Mouse (Mus musculus) midbrain, embryonic 12.5 days (tissue): ENCODE measurements around the gene Nek2. TPM values are rescaled to one million over a fixed set of nuclear protein-coding genes. Genes with fewer than 3 reads are reported as not detected.

ENCODE experiments used
- ATAC-seq: fragments of 200-750 bp; cut with Nextera tagmentation; 2 replicates; pipeline ENCODE4 v1.8.0; 2017; ENCODE audit warnings: low read depth, moderate TSS enrichment, moderate library complexity; ENCODE audit not compliant: low FRiP score
- H3K27ac ChIP-seq: fragments of 300-500 bp; sonication (generic); replicated peaks from 2 replicates; pipeline ENCODE4 v1.5.1; 2016; ENCODE audit warnings: mild to moderate bottlenecking
- H3K27me3 ChIP-seq: fragments of 300-500 bp; sonication (generic); 2 replicates; pipeline ENCODE4 v1.6.1; 2016; ENCODE audit warnings: mild to moderate bottlenecking
- H3K36me3 ChIP-seq: fragments of 300-500 bp; sonication (generic); 2 replicates; pipeline ENCODE4 v1.6.1; 2016
- H3K4me1 ChIP-seq: fragments of 300-500 bp; sonication (generic); 2 replicates; pipeline ENCODE4 v1.6.1; 2016
- H3K4me2 ChIP-seq: fragments of 300-500 bp; sonication (generic); replicated peaks from 2 replicates; pipeline ENCODE4 v1.6.1; 2016; ENCODE audit warnings: mild to moderate bottlenecking, moderate library complexity
- H3K4me3 ChIP-seq: fragments of 300-500 bp; sonication (generic); 2 replicates; pipeline ENCODE4 v1.5.1; 2016; ENCODE audit warnings: mild to moderate bottlenecking
- H3K9ac ChIP-seq: fragments of 300-500 bp; sonication (generic); replicated peaks from 2 replicates; pipeline ENCODE4 v1.6.1; 2016; ENCODE audit warnings: mild to moderate bottlenecking, moderate library complexity
- H3K9me3 ChIP-seq: fragments of 300-500 bp; sonication (generic); 2 replicates; pipeline ENCODE4 v1.6.1; 2016; ENCODE audit warnings: mild to moderate bottlenecking
- WGBS: fragments of 180-500 bp; shearing (Covaris S2); methylation state at CpG from one replicate; pipeline ENCODE4 v1.1.7; 2016; 5-methylcytosine and 5-hydroxymethylcytosine counted together
- polyA plus RNA-seq: library from polyadenylated mRNA; unstranded; fragments of >200 nt; fragmentation: Nextera tagmentation; extraction: Ambion mirVana; gene quantifications from 2 replicates; pipeline ENCODE4 v1.2.1, GENCODE M21; 2016

Gene Nek2
- polyA plus RNA-seq, 1 experiment from 2014 or later: 44.2 TPM

- Histone ChIP-seq H3K9me3 (no peaks in the 10 kb centered on the region), H3K4me1 (peaks cover 8% of the 10 kb centered on the region), H3K4me3 (no peak overlapping the region), H3K27me3 (no peaks in the 10 kb centered on the region), H3K4me2 (no peak overlapping the region), H3K9ac (no peak overlapping the region), H3K27ac (no peak overlapping the region), H3K36me3 (no peaks in the 10 kb centered on the region)
- ATAC-seq: no peak
- WGBS: 85% methylated on average over 11 of the region's 11 CpGs
Observed at GRCm38 (mm10) chr1:191840774-191841565, 19.7 kb downstream of the Nek2 start.

- H3K27me3 ChIP-seq: no peaks in the 10 kb centered on the region
- H3K27ac ChIP-seq: no peak overlapping the region
- no peak overlapping the region for H3K4me3 ChIP-seq
- H3K9ac ChIP-seq: no peak overlapping the region
- peaks cover 6% of the 10 kb centered on the region for H3K4me1 ChIP-seq
- ATAC-seq: no peak
- H3K9me3 ChIP-seq: no peaks in the 10 kb centered on the region
- no peaks in the 10 kb centered on the region for H3K36me3 ChIP-seq
- WGBS: 85% methylated on average over 12 of the region's 12 CpGs
- H3K4me2 ChIP-seq: no peak overlapping the region
Observed at GRCm38 (mm10) chr1:191842247-191842646, 21.0 kb downstream of the Nek2 start.

GRCm38 (mm10) chr1:191846667-191847066, 25.4 kb downstream of the Nek2 start:
- Histone ChIP-seq H3K9ac (no peak overlapping the region), H3K36me3 (no peaks in the 10 kb centered on the region), H3K4me1 (no peaks in the 10 kb centered on the region), H3K9me3 (no peaks in the 10 kb centered on the region), H3K4me3 (no peak overlapping the region), H3K27ac (no peak overlapping the region), H3K4me2 (no peak overlapping the region), H3K27me3 (no peaks in the 10 kb centered on the region)
- 73% methylated on average over 5 of the region's 5 CpGs for WGBS
- no peak for ATAC-seq

GRCm38 (mm10) chr1:191849501-191849900, 28.3 kb downstream of the Nek2 start:
- H3K27me3 ChIP-seq: no peaks in the 10 kb centered on the region
- no peaks in the 10 kb centered on the region for H3K36me3 ChIP-seq
- no peak overlapping the region for H3K27ac ChIP-seq
- no peak overlapping the region for H3K9ac ChIP-seq
- 72% methylated on average over 4 of the region's 4 CpGs for WGBS
- no peaks in the 10 kb centered on the region for H3K4me1 ChIP-seq
- ATAC-seq: no peak
- no peaks in the 10 kb centered on the region for H3K9me3 ChIP-seq
- H3K4me3 ChIP-seq: no peak overlapping the region
- no peak overlapping the region for H3K4me2 ChIP-seq

- ATAC-seq: no peak
- no peaks in the 10 kb centered on the region for H3K27me3 ChIP-seq
- no peak overlapping the region for H3K4me2 ChIP-seq
- no peak overlapping the region for H3K4me3 ChIP-seq
- no peaks in the 10 kb centered on the region for H3K4me1 ChIP-seq
- no peaks in the 10 kb centered on the region for H3K9me3 ChIP-seq
- no peaks in the 10 kb centered on the region for H3K36me3 ChIP-seq
- H3K9ac ChIP-seq: no peak overlapping the region
- 88% methylated on average over 9 of the region's 9 CpGs for WGBS
- no peak overlapping the region for H3K27ac ChIP-seq
Observed at GRCm38 (mm10) chr1:191853442-191853841, 32.2 kb downstream of the Nek2 start.

- no peaks in the 10 kb centered on the region for H3K27me3 ChIP-seq
- no peaks in the 10 kb centered on the region for H3K36me3 ChIP-seq
- H3K4me2 ChIP-seq: no peak overlapping the region
- H3K4me3 ChIP-seq: no peak overlapping the region
- 81% methylated on average over 5 of the region's 5 CpGs for WGBS
- H3K27ac ChIP-seq: no peak overlapping the region
- no peak for ATAC-seq
- no peaks in the 10 kb centered on the region for H3K9me3 ChIP-seq
- H3K9ac ChIP-seq: no peak overlapping the region
- no peaks in the 10 kb centered on the region for H3K4me1 ChIP-seq
Observed at GRCm38 (mm10) chr1:191854716-191855115, 33.5 kb downstream of the Nek2 start.

- H3K9me3 ChIP-seq: no peaks in the 10 kb centered on the region
- H3K9ac ChIP-seq: no peak overlapping the region
- WGBS: 78% methylated on average over 10 of the region's 10 CpGs
- ATAC-seq: no peak
- no peak overlapping the region for H3K4me2 ChIP-seq
- no peak overlapping the region for H3K4me3 ChIP-seq
- no peaks in the 10 kb centered on the region for H3K27me3 ChIP-seq
- no peak overlapping the region for H3K27ac ChIP-seq
- H3K4me1 ChIP-seq: no peaks in the 10 kb centered on the region
- no peaks in the 10 kb centered on the region for H3K36me3 ChIP-seq
Observed at GRCm38 (mm10) chr1:191855136-191855878, 34.1 kb downstream of the Nek2 start.

GRCm38 (mm10) chr1:191856886-191857651, 35.8 kb downstream of the Nek2 start:
- Histone ChIP-seq H3K27me3 (no peaks in the 10 kb centered on the region), H3K36me3 (no peaks in the 10 kb centered on the region), H3K9ac (no peak overlapping the region), H3K4me1 (no peaks in the 10 kb centered on the region), H3K4me3 (no peak overlapping the region), H3K27ac (no peak overlapping the region), H3K9me3 (no peaks in the 10 kb centered on the region), H3K4me2 (no peak overlapping the region)
- ATAC-seq: no peak
- 86% methylated on average over 5 of the region's 5 CpGs for WGBS

GRCm38 (mm10) chr1:191858136-191858535, 36.9 kb downstream of the Nek2 start:
- ATAC-seq: no peak
- H3K9me3 ChIP-seq: no peaks in the 10 kb centered on the region
- H3K36me3 ChIP-seq: no peaks in the 10 kb centered on the region
- H3K4me3 ChIP-seq: no peak overlapping the region
- H3K27me3 ChIP-seq: no peaks in the 10 kb centered on the region
- H3K4me2 ChIP-seq: no peak overlapping the region
- no peaks in the 10 kb centered on the region for H3K4me1 ChIP-seq
- no peak overlapping the region for H3K9ac ChIP-seq
- no peak overlapping the region for H3K27ac ChIP-seq

- Histone ChIP-seq H3K9ac (no peak overlapping the region), H3K27ac (no peak overlapping the region), H3K4me1 (no peaks in the 10 kb centered on the region), H3K36me3 (no peaks in the 10 kb centered on the region), H3K4me2 (no peak overlapping the region), H3K9me3 (no peaks in the 10 kb centered on the region), H3K27me3 (no peaks in the 10 kb centered on the region), H3K4me3 (no peak overlapping the region)
- WGBS: 95% methylated on average over 3 of the region's 3 CpGs
- no peak for ATAC-seq
Observed at GRCm38 (mm10) chr1:191859847-191860246, 38.6 kb downstream of the Nek2 start.

GRCm38 (mm10) chr1:191861247-191861646, 40.0 kb downstream of the Nek2 start:
- no peak for ATAC-seq
- WGBS: 86% methylated on average over 5 of the region's 5 CpGs
- Histone ChIP-seq H3K27me3 (no peaks in the 10 kb centered on the region), H3K9me3 (no peaks in the 10 kb centered on the region), H3K4me1 (no peaks in the 10 kb centered on the region), H3K9ac (no peak overlapping the region), H3K27ac (no peak overlapping the region), H3K4me3 (no peak overlapping the region), H3K36me3 (no peaks in the 10 kb centered on the region), H3K4me2 (no peak overlapping the region)
